Mouse (Mus musculus) myocyte (in vitro differentiated cells): ENCODE measurements around the gene Map3k3.

Experiments used
- POLR2A ChIP-seq: IDR thresholded peaks from one replicate; pipeline ENCODE4 v1.6.1; 2011; ENCODE audit warnings: low read depth, mild to moderate bottlenecking, control low read depth, moderate library complexity; ENCODE audit not compliant: insufficient read length
- TCF3 ChIP-seq: IDR thresholded peaks from one replicate; pipeline ENCODE4 v1.6.1; 2011; ENCODE audit warnings: low read depth, control low read depth; ENCODE audit not compliant: insufficient read length

DNA sequence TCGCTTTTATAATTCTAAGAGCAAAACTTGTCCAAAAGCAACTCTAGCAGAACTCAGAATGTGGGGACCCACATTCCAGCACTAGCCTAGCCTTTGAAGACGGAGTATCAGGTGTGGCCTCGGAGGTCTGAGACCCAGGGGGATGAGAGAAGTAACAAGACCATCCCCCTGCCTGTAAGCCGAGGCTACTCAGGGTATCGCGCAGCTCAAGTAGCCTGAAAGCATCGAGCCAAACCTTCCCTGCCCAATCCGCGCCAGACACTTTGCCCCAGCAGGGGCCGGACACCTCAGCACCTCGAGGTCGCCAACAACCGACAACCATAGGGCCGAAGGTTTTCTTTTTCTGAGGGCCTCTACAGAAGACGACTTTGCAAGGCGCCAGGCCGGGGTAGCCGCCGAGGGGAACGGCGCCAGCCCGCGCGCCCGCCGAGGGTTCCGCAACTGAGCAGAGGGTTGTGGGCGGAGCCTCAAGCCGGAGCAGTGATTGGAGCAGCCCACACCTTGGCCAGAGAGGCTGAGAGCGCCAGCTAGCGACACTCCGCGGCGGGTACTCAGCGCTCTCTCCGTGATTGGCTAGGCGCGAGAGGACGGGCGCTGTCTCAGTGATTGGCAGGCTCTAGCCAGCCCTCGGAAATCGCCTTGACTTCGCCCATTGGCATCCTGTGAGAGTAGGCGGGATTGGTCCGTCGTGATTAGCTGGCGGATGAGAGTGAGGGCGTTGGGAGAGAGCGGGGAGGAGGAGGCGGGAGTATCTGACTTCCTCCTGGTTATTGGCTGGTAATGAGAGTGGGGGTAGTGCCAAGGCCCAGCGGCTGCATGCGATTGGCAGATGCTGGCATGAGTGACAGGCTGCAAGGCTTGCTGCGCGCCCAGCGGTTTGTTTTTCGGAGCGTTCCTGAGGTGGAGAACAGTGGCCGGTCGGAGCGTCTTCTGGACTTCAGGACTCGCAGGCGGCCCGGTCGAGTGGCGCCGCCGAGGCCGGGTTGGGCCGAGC, at the start of gene Map3k3:
- TF ChIP-seq TCF3 (no peak), POLR2A (peak; percentile 95)
